Mouse (Mus musculus) telencephalon, adult 2 months (tissue): Measurements from ENCODE around the gene Tlr7.
"Not testable (repeated sequence)": the region's sequence is repeated elsewhere in the genome, so short reads cannot be mapped to it uniquely, and the experiment has no call there.

Source experiments
- DNase-seq: peaks from one replicate; pipeline ENCODE4 v3.0.0-alpha.2; 2011; ENCODE audit warnings: low read depth, low spot score

Gene Tlr7

GRCm38 (mm10) chrX:167330399-167330798 is at the start of gene Tlr7:
Gene Tlr7, minus strand, starts transcription at chrX:167330558.
- DNase-seq = no peak

- DNase-seq = no peak
Observed at GRCm38 (mm10) chrX:167380073-167380472, 49.7 kb upstream of the Tlr7 start.

- not testable (repeated sequence) for DNase-seq
Observed at GRCm38 (mm10) chrX:167361231-167361630, 30.9 kb upstream of the Tlr7 start.

- no peak for DNase-seq
Observed at GRCm38 (mm10) chrX:167359704-167360103, 29.3 kb upstream of the Tlr7 start.

GRCm38 (mm10) chrX:167357415-167357814 is 27.1 kb upstream of the Tlr7 start:
- no peak for DNase-seq

DNA sequence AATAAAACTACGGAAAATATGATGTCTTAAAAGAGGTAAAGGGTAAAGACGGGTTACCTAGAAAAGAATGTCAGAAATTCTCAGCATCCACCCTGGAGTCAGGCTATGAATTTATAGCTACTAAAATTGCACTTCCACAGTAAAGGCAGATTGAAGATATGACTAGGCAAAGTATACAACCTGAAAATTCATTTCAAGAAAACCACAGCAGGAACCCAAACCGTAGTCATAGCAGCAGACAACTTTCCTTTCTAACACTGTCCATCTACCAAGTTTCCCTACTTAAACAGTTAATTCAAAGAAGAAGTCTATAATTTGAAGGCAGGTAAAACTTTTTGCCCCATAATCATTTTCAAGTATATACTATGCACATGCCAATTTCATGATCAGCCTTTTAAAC is 25.6 kb upstream of the Tlr7 start:
- no peak for DNase-seq

GRCm38 (mm10) chrX:167353617-167354016 is 23.3 kb upstream of the Tlr7 start:
- DNase-seq = no peak

- no peak for DNase-seq
Observed at GRCm38 (mm10) chrX:167346440-167346839, 16.1 kb upstream of the Tlr7 start.

DNA sequence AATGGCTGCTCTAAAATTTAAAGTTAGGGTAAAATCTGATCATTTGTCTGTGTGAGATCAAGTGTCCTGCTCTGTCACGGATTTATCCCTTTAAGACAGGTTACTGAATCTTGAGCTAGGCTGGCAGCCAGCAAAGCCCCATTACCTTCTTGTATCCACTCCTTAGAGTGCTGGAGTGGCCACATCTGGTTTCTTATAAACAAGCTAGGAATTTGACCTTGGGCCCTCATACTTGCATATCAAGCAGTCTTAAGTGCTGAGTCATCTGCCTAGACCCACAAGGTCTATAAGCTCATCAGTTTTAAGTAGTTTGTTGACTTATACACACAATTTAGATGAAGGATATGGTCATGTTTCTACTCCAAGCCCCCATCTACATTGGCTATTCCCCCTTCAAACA is 14.0 kb upstream of the Tlr7 start:
- DNase-seq = no peak

GRCm38 (mm10) chrX:167341811-167342210 is 11.5 kb upstream of the Tlr7 start:
- DNase-seq = no peak

GRCm38 (mm10) chrX:167340190-167340589 is 9.8 kb upstream of the Tlr7 start:
- DNase-seq = no peak

GRCm38 (mm10) chrX:167337990-167338389 is 7.6 kb upstream of the Tlr7 start:
- no peak for DNase-seq

GRCm38 (mm10) chrX:167334571-167334970 is 4.2 kb upstream of the Tlr7 start:
- no peak for DNase-seq

DNA sequence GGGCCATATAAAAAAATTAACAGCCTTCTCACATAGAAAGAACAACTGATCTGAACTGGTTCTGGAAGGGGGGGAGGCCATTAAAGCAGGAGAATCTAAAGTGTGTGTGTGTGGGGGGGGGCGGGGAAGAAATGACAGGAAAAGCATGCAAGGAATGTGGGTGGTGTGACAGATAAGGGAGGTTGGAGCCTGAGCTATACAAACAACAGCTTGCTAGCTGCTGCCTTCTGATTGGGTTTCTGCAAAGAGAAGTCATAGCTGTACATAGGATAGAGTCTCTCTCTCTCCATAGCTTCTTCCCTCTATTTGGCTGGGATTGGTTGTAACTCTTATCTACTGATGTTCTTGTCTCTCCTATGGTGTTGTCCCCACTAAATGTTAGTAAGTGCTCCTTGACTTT is 2.2 kb upstream of the Tlr7 start:
- no peak for DNase-seq

GRCm38 (mm10) chrX:167330993-167331392 is 635 bp upstream of the Tlr7 start:
- no peak for DNase-seq

- DNase-seq = no peak
Observed at GRCm38 (mm10) chrX:167329620-167330019, 738 bp downstream of the Tlr7 start.

- no peak for DNase-seq
Observed at GRCm38 (mm10) chrX:167329098-167329497, 1.3 kb downstream of the Tlr7 start.

DNA sequence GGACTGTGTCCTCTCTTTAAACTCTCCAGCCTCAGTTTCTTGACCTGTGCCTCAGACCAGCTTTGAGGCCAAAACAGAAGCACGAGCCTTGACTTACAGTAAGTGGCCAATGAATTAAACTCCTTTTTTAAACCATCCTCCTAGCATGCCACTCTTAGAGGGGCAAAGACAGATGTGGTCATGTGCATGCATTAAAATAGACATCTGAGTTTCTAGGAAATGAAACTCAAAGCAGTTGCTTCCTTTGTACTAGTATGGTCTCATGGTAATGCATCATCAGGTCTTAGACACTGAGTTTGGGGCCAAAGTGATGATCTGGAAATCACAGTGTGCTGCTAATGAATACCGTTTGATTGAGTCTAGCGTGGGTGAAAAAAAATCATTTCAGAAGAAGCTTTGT is 1.8 kb downstream of the Tlr7 start:
- DNase-seq = no peak

DNA sequence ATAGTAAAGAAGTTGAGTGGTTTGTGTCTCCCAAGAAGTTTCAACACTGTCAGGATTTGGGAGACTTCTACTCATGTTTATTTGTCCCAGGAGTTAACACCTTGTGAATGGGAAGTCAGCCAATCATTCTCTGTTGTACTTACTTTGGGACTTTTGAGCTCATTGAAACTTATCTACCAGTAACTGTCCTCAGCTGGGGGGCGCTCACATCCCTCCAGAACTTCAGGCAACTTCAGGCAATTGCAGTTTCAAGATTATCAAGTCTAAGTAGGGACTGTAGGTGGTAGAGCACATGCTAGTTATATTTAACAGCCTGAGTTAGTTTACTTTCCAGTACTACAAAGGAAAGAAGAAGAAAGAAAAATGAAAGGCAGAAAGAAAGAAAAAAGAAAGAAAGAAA is 6.6 kb downstream of the Tlr7 start:
- no peak for DNase-seq

DNA sequence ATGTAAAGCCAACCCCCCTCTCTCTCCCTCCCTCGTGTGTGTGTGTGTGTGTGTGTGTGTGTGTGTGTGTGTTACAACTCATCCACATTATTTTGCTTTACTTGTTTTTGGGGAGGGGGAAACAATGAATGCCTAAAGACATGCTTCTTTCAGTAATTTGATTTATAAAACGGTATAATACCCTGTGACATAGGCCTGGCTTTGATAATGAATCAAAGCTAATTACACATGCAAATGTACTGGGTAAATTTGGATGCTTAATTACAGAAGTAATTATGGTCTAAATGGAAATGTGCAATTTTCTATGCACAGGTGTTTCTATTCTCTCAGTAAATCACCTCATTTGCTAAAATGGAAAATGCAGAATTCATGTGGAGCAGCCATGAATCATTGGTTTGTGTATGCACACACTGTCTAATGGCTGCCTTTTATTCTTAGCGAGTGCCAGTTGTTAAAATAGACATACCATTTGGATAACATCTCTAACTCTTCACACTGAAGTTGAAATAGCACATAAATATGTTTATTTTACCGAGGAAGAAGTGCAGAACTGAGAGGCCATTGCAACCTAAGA is 9.0 kb downstream of the Tlr7 start:
- DNase-seq = no peak

GRCm38 (mm10) chrX:167318819-167319396 is 11.4 kb downstream of the Tlr7 start:
- DNase-seq = no peak

GRCm38 (mm10) chrX:167315766-167316165 is 14.6 kb downstream of the Tlr7 start:
- DNase-seq = no peak

DNA sequence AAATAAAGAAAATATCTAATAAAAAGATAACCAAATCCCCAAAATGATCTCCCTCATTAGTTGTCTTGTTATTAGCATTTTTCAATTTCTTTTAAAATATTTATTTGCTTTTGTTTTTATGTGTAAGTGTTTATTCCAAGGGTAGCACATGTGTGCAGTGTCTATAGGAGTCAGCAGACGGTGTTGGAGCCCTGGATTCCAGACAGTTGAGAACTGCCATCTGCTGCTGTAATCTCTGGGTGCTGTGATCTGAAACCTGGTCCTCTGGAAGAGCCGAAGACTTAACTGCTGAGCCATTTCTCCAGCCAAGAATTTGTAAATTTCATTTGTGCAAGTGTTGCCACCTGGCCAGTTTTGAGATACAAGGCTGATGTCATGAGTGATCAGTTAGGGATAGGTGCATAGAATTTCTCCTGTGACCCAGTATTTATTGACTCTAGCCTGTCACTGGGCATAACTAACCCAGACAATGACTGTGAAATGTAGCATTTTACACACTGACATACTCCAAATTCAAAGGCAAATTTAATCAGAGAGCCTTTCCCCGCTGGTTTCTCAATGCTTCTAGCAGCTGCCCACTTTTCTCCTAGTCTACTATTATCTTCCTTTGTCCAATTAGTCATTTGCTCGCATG is 15.1 kb downstream of the Tlr7 start:
- no peak for DNase-seq
